Mouse (Mus musculus) ovary, adult 18-20 months (tissue): ENCODE data around the gene Terb2.

ENCODE experiments used
- DNase-seq: peaks from one replicate; pipeline ENCODE4 v3.0.0; 2022; ENCODE audit warnings: low spot score, mixed read lengths

Terb2 gene

GRCm38 (mm10) chr2:122186106-122186505 is at the start of gene Terb2, which contains the start of gene Patl2:
Gene Terb2, plus strand, starts transcription at chr2:122186272.
Gene Patl2, minus strand, starts transcription at chr2:122186189.
- DNase-seq = no peak

- no peak for DNase-seq
Observed at GRCm38 (mm10) chr2:122137839-122138465, 48.1 kb upstream of the Terb2 start.

GRCm38 (mm10) chr2:122140815-122141214 is 45.3 kb upstream of the Terb2 start:
- DNase-seq = no peak

GRCm38 (mm10) chr2:122141332-122141967 is 44.6 kb upstream of the Terb2 start:
- no peak for DNase-seq

GRCm38 (mm10) chr2:122143111-122143510 is 43.0 kb upstream of the Terb2 start:
- DNase-seq = no peak

- no peak for DNase-seq
Observed at GRCm38 (mm10) chr2:122145756-122146155, 40.3 kb upstream of the Terb2 start.

GRCm38 (mm10) chr2:122146687-122147086 is 39.4 kb upstream of the Terb2 start:
- no peak for DNase-seq

GRCm38 (mm10) chr2:122147508-122148241 is 38.4 kb upstream of the Terb2 start, which contains the start of gene B2m:
Gene B2m, plus strand, starts transcription at chr2:122147686.
- DNase-seq = peak; percentile 86

GRCm38 (mm10) chr2:122148242-122148917 is 37.7 kb upstream of the Terb2 start:
- peak; percentile 37 for DNase-seq

- DNase-seq = no peak
Observed at GRCm38 (mm10) chr2:122149316-122149715, 36.8 kb upstream of the Terb2 start.

- no peak for DNase-seq
Observed at GRCm38 (mm10) chr2:122149716-122150115, 36.4 kb upstream of the Terb2 start.

GRCm38 (mm10) chr2:122151221-122151620 is 34.9 kb upstream of the Terb2 start:
- no peak for DNase-seq

- no peak for DNase-seq
Observed at GRCm38 (mm10) chr2:122152850-122153249, 33.2 kb upstream of the Terb2 start.

- DNase-seq = no peak
Observed at GRCm38 (mm10) chr2:122153681-122154365, 32.2 kb upstream of the Terb2 start.

GRCm38 (mm10) chr2:122154479-122154878 is 31.6 kb upstream of the Terb2 start:
- DNase-seq = no peak

- no peak for DNase-seq
Observed at GRCm38 (mm10) chr2:122155292-122155691, 30.8 kb upstream of the Terb2 start.

- DNase-seq = no peak
Observed at GRCm38 (mm10) chr2:122156051-122156700, 29.9 kb upstream of the Terb2 start.

- no peak for DNase-seq
Observed at GRCm38 (mm10) chr2:122157561-122157960, 28.5 kb upstream of the Terb2 start.

GRCm38 (mm10) chr2:122158362-122158802 is 27.7 kb upstream of the Terb2 start:
- DNase-seq = no peak

- DNase-seq = no peak
Observed at GRCm38 (mm10) chr2:122159667-122160066, 26.4 kb upstream of the Terb2 start.

GRCm38 (mm10) chr2:122160680-122161079 is 25.4 kb upstream of the Terb2 start, which contains the start of gene Trim69:
Gene Trim69, plus strand, starts transcription at chr2:122160700.
- DNase-seq = peak; percentile 27
